In genomic region chr5:112470144-112470543, GRCm38 (mm10) we compare ENCODE assay signal across 9 mouse cellular contexts. TPM values are rescaled to one million over a fixed set of nuclear protein-coding genes. Genes with fewer than 3 reads are reported as not detected.
DNase-seq lines count a peak whose midpoint lies in the region; ATAC-seq and TF ChIP-seq lines count a peak whose summit lies in the region.
"Had no signal": no experiment of that assay in that cellular context is flagged by ENCODE, and none has a peak within 500 bp of the region (broad histone marks: within the 10 kb centered on the region; RNA-seq: fewer than 3 reads in every experiment).

No protein-coding gene starts in this region.

- 67% methylated on average over 6 of the region's 6 CpGs for WGBS in heart, embryonic 11.5 days (ENCODE audit: insufficient replicate concordance)
- 64% methylated on average over 6 of the region's 6 CpGs for WGBS in small intestine, adult 2 months

- H3K27me3 ChIP-seq in heart, embryonic 11.5 days (ENCODE audit: control insufficient read depth, insufficient read depth, low read length): peaks cover 35% of the 10 kb centered on the region
- H3K27me3 ChIP-seq in small intestine, adult 2 months (ENCODE audit: control insufficient read depth, insufficient read depth, low read length): no peaks in the 10 kb centered on the region

- no peak for TF ChIP-seq POLR2A in small intestine, adult 2 months (IDR thresholded peaks at IDR 0.05; ENCODE audit: low read depth, low read length)

- intact Hi-C loops in heart, postnatal 14 days (cut with DNase I): loop anchor here (2.0 to 5.0 kb wide), 3 partner anchors 102 to 582 kb away; no protein-coding TSS in a partner anchor

- H3K4me1 ChIP-seq in heart, embryonic 11.5 days (ENCODE audit: control insufficient read depth, insufficient read depth, low read length): no peaks in the 10 kb centered on the region
- no peaks in the 10 kb centered on the region for H3K4me1 ChIP-seq in small intestine, adult 2 months (ENCODE audit: control insufficient read depth, insufficient read depth, insufficient read length, low read length)

- no peak for ATAC-seq in heart, embryonic 11.5 days (replicated peaks; ENCODE audit: insufficient number of reproducible peaks, low FRiP score, low TSS enrichment)

- no peak overlapping the region for H3K27ac ChIP-seq in heart, embryonic 11.5 days (ENCODE audit: low read depth, low read length)
- no peak overlapping the region for H3K27ac ChIP-seq in small intestine, adult 2 months (ENCODE audit: insufficient read depth, low read depth, low read length)

- H3K4me3 ChIP-seq in heart, embryonic 11.5 days (ENCODE audit: low read depth, low read length): no peak overlapping the region
- no peak overlapping the region for H3K4me3 ChIP-seq in small intestine, adult 2 months (ENCODE audit: low read depth, low read length)

- H3K36me3 ChIP-seq in heart, embryonic 11.5 days (ENCODE audit: control insufficient read depth, insufficient read depth, low read length): no peaks in the 10 kb centered on the region
- H3K36me3 ChIP-seq in small intestine, adult 2 months (ENCODE audit: control insufficient read depth, insufficient read depth, low read length): no peaks in the 10 kb centered on the region

- TF ChIP-seq CTCF in small intestine, adult 2 months (IDR thresholded peaks at IDR 0.05; ENCODE audit: extremely low read depth, insufficient read length, insufficient replicate concordance, low read depth, low read length): peak; percentile 77; the same call in 1 of the 2 replicates

- DNase-seq in heart, postnatal 14 days: peak; percentile 19 to 50
- peak; percentile 11 for DNase-seq in urinary bladder, postnatal 25 days (ENCODE audit: low spot score)
- no peak for DNase-seq in urinary bladder, adult 2 months (ENCODE audit: low spot score)
- DNase-seq in cerebellum, adult 9-11 months: peak; percentile 83
- DNase-seq in kidney, postnatal 36 days: peak; percentile 22 to 69
- no peak for DNase-seq in spleen, postnatal 36 days (ENCODE audit: low spot score in 2 of 2)

- H3K4me2 ChIP-seq in heart, embryonic 11.5 days: no peak overlapping the region

- H3K9ac ChIP-seq in heart, embryonic 11.5 days (ENCODE audit: low read depth, low read length): no peak overlapping the region

- H3K9me3 ChIP-seq in heart, embryonic 11.5 days (replicated peaks; ENCODE audit: control insufficient read depth, low read length): no peaks in the 10 kb centered on the region

RNA-seq across cellular contexts. Expression of gene Gm6588, which starts 20.9 kb away (rescaled TPM):
- total RNA-seq in heart, postnatal 14 days (2021): not detected
- not detected in 2 replicates for polyA plus RNA-seq in heart, embryonic 11.5 days (2014; fragmentation: Nextera tagmentation; extraction: Ambion mirVana)
- polyA plus RNA-seq in urinary bladder, adult 2 months (2012; rRNA removed): not detected in 2 replicates
- polyA plus RNA-seq in small intestine, adult 2 months (2012; rRNA removed): not detected in 2 replicates
- total RNA-seq: layer of hippocampus, adult 18-20 months had no signal

Comparison
In these comparisons a context has a peak if more than half of its experiments do, and no peak if none do; other contexts are left out.
1. DNase-seq: peak in heart, postnatal 14 days (2 of 2), urinary bladder, postnatal 25 days (single experiment), cerebellum, adult 9-11 months (single experiment) and kidney, postnatal 36 days (2 of 2); none in urinary bladder, adult 2 months (single experiment) and spleen, postnatal 36 days (0 of 2).